Mouse (Mus musculus) kidney, adult 18-20 months (tissue): ENCODE data around the gene Slc35c2.
A peak's percentile ranks its signal among the peaks of the same experiment; 100 is the strongest.

Source experiments
- DNase-seq: peaks from one replicate; pipeline ENCODE4 v3.0.0; 2021

Gene Slc35c2

DNA sequence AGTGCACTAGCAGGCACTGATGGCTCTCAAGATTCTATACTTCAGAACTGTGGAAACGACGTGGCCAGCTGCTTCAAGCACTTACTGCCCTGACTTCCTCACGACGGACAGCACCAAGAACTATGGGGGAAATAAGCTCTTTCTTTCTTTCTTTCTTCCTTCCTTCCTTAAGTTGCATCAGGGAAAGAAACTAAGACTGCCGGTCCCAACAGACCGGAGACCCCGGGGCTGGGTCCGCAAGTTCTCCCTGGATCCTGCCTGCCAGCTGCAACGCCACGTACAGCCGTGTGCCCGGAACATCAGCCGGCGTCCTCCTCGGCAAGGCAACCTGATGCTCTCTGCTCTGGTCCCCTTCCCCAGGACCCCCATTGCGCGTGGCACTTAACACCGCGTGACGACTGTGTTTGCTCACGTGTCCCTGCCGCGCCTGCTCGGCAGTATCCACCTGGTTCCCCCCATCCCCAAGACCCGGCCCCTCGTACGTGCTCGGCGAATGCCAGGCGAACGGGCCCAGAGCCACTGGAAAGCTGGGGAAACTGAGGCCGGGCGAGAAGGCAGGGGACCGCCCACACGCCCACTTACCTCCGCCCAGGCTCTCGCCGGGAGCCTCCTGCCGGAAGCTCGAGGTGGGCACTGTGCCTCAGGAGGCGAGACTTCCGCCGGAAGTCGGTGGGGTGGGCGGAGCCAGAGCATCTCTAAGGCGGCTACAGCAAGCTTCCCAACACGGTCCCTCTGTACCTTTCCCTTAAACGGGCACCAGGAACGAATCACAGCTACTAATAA lies at the start of gene Slc35c2:
Gene Slc35c2 (minus strand): TSS at position 668 of the 783 bp plus-strand sequence.
- peak; percentile 95 for DNase-seq

DNA sequence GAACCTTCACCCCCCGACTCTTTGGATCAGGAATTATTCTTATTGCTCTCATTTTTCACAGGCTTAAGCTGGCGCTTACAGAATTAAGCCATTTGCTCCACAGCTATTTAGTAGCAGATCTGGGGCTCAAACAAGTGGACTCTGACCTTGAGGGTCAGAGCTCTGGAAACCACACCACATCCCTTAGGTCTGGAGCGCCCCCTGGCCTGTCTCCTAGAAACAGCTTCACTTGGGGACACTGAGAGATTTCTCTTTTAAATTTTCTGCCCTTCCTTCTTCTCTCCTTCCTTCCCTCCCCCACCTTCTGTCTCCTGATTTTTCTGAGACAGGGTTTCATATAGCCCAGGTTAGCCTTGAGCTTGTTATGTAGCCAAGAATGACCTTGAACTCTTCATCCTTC lies 49.5 kb upstream of the Slc35c2 start:
- peak; percentile 76 for DNase-seq

DNA sequence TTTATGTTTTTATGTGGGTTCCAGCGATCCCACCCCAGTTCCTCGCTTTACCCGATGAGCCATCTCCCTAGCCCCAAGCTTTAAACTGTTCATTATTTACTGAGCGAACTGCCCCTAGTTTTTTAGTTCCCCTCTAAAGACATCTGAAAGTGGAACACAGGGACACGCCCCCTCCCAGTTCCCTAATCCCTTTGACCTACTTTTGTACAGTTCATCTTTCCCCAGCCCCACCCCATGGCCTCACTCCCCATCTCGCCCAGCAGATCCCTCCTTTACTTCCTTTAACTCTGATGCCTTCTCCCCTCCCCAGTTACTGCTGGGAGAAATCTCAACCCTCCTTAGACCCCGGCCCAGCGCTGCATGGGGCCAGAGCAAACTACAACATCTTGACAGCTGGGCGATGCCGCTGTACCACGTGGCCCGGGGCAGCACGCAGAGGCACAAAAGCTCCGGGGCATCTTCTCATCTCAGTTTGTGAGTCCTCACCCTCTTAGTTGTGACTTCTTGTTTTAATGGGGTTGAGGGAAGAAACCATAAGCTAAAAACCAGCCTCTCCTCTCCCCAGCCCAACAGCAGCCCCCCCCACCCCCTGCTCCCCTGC lies 45.0 kb upstream of the Slc35c2 start:
- no peak for DNase-seq

DNA sequence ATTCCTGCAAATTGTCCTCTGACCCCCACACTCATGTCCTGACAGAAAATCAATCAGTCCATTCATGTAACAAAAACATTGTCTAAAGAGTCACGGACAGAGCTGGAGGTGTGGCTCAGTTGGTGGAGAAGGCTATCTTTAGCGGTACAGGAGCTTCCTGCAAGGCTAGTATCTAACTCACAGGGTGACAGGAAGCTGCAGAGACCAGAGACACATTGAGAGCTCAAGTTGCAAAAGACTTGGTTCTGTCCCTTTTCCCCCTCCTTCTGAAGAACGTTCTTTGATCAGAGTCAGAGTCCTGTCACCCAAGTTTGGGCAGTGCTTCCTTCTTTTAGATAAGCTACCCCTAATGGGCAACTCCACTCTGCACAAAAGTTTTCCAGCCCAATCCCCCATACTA lies 42.0 kb upstream of the Slc35c2 start:
- no peak for DNase-seq

DNA sequence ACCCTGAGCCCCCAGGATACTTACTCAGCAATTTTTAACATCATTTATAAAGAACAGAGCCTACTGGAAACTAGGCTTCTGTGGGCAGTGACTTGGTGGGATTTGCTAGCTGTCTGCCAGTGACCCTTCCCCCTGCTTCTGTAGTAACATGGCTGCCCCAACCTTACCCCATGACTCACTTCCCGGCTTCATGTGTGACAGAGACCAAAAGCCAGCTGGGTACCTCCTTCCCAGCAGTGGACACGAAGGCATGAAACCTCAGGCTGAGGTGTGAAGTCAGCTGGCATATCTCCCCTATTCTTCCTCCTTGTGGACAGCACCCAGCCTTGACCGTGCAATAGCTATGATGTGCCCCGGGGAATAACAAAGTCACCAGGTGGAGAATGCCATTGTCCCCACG lies 41.1 kb upstream of the Slc35c2 start:
- DNase-seq = no peak

DNA sequence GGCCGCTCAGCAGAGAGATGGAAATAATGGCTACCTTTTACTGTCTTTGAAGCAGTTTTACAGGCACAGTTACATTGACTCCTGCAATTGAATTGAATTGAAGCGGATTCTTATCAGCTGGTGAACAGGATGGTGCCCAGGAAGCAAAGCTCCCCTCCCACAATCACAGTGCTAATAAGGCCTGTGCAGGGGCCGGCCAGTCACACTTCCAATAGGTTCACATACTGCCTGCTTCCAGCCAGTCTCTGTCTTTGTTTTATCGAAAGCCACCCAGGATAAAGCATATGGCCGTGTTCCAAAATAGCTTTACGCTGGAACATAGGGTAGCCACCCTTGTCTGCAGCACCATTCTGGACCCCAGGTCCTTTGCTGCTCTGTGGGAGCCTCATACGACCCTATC lies 39.7 kb upstream of the Slc35c2 start:
- DNase-seq = no peak

DNA sequence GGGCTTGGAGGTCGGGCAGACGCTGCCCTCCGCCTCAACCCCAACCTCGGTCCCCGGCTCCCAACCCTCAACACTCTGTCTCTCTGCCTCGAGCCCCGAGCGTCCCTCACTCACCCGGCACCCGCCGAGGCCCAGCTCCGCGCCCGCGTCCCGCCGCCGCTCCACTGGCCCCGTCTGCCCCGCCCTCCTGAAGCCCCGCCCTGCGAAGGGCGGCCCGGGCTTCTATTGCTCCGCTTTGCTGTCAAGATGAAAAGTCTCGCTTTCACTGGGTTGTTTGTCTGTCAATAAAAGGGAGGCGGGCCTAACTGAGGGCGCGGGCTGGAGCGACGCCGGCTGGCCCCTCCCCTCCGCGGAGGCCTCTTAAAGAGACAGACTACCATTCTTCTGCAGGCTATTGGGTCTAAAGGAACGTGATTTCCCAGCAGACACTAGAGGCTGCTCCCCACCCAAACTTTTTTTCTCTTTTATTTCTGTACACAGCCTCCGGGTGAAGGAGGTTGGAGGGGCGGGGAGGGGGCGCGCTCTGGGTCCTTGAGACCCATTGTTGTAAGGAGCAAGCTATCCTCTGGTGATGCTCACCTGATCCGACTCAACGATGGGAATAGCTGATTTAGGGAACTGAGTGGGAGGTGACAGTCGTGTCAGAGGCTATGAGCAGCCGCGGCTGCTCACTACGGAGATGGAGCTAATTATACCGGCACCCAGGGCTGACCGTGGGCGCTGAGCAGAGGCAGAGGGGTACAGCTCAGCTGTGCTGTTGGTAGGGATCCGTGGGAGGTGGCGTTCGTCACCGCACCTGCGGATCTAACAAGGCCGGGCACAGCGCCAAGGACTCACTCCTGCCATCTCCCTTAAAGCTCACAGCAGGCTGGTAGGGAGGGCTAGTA lies 38.9 kb upstream of the Slc35c2 start, which contains the start of gene Elmo2:
Gene Elmo2 (minus strand): TSS at position 176 of the 887 bp plus-strand sequence.
- peak; percentile 99 for DNase-seq

DNA sequence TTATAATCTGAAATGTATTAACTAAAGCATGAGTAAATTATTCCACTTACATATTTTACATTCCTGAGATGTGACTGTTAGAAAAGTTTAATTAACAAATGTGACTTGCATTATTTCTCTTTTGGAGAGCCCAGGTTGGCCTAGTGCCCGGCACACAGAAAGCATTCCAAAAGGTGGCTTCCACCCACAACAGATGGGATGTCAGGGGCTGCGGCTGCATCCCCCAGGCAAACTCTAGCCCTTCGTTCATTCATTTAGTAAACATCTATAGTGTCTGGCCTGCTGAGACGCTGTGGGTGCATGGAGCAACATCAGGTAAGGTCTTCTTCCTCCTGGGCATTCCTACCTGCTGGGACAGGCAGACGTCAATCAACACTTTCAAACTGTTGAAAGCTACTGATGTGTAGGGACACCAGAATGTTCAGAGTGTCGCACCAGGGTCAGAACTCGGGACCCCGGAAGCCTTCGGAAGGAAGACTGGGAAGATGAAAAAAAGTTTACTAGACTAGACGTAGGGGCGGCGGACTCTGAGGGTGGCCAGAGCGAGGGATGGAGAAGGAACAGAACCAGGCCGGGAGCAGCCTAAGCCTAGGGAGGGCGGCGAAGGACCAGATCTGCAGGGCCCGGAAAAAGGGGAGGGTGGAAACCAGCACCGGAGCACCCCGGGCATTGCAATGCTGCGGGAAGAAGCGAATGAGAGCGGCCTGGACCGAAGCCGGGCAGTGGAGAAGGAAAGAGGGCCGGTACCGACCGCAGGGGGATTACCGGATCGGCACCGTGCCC lies 38.0 kb upstream of the Slc35c2 start:
- no peak for DNase-seq

DNA sequence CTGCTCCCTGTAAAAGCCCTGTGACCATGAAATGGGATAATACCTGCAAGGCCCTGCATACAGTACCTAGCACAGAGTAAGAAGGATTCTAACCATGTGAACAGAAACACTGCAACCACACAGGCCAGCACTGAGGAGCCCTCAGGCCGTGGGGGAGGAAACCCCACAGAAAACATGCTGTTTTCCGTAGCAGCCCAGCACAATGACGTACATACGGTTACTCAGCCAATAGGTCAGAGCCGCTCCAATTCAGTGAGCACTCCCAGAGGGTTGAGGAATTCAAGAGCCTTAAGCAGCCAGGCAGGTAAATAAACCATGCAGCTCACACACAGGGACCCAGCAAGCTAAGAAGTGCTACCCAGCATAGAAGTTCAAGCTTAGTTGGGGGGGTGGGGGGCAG lies 36.3 kb upstream of the Slc35c2 start:
- DNase-seq = no peak

DNA sequence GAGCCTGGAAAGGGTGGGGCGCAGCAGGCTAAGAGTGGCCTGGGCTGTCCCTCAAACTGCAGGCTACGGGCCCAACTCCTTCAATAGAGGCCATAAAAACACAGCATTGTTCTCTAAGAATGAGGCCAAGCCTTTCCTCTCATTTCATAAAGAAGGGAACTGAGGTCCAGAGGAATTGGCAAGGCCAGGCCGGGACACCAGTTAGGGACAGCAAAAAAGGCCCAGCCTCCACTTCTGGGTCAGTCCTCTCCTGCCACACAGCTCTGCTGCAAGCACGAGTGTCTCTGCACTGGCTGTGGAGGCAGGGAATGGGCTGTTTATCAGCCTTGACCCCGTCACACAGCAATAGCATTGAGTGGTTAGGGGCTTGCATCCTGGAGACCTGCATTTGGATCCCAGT lies 35.8 kb upstream of the Slc35c2 start:
- no peak for DNase-seq

DNA sequence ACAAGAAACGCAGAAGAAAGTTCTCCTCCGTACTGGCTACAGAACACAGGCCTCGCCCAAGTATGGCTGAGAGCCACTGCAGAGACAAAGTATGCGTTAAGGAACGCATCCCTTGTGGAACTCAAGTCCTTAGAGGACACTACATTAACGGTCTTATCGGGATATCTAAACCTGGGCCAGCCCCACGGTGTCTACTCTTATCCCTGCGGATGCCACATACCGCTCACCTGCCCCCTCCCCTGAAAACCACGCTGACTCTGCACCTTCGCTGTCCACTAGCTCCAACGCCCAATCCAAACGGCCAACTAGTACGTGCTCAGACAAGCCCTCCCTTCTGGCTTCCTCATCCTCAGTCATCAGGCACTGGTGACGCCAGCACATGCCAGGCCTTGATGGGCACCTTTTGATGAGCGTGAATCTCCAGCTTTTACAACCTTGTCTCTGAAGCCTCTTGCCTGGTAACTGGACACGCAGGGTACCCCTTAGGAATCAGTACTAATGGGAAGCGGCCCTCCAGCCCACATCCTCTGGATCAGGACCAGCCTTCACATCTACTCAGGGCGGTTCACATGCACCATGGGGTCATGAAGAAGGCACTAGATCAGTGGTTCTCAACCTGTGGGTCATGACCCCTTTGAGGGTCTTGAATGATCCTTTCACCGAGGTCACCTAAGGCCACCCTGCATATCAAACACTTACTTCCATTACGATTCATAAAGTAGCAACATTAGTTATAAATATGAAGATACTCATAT lies 34.5 kb upstream of the Slc35c2 start:
- DNase-seq = no peak

DNA sequence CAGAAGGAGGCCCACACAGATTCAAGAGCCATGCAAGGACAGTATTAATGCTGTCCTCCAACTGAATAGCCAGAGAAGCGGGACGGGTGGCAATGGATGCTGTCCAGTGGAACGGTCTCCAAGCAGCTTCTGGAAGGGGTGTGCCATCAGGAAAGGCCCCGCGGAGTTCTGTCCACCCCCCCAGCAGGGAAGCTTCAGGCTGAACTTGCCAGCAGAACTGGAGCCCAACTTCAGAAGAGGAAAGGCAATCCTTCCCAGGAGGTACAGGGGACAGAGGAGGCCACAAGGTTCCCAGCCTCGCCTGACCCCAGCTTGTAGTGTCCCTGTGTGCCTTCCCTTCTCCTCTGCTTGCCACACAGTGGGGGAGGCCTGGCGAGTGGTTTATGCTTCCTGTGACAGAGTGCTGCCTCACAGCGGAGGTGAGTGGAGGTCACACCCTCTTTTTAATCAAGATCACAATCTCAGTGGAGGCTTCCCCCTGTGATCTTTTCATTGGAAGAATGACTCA lies 33.8 kb upstream of the Slc35c2 start:
- no peak for DNase-seq

DNA sequence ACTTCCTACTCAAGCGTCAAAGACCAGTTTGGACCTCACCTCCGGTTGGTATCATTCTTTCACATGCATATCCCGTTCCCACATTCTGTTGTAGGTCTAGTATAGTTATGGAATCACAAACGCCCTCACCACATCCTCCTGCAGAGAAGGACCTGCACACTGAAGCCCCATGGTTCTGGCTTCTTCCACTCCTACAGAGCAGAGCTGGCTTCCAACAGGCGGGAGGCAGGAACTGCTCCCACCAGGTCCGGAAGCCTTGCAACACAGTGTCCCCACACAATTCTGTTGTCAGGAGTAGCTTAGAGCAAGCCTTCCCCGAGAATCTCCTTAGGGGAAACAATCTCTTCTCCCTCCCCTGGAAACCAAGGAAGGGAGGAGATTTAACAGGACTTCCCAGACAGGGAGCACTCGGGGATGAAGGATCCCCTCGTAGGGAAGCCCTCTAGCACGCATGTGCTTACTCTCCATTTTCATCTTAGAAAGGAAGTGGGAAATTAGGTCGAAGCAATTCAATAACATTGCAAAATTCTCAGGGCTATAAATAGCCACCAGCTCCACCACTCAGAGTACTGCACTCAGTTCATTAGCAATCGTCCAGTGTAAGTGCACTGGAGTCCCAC lies 33.0 kb upstream of the Slc35c2 start:
- DNase-seq = no peak

DNA sequence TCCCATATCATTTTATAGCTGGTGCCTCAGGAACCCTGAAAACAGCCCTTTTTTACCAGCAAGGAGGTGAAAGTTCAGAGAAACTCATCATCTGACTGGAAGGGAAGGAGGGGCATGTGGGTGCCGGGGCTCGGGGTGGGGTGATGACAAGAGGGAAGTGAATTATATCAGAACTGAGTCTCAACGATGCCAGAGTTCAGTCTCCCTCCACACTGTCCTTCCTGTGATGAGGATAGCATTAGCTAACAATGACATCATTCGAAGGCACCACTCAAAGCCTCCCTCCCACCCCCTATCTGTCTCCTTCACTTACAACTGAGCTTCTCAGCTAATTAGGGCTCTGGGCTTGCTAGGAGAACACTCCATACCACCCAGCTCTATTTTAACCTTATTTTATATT lies 31.8 kb upstream of the Slc35c2 start:
- DNase-seq = no peak

DNA sequence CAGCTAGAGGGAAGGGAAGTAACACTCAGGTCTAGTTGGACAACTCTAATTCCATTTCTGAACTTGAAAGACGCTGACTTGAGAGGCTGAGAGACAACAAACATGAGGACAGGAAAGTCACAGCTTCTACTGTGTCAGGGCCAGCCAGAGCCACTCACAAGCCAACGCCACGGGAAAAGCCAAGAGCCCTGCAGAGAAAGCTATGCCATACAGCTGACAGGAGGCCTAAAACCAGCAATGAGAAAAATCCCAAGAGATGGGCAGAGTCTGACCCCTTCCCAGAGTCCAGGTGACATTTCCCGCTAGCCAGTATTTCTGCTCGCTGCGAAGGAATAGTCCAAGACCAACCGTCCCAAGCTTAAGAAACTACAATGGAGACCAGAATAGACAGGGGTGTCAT lies 31.3 kb upstream of the Slc35c2 start:
- DNase-seq = no peak

DNA sequence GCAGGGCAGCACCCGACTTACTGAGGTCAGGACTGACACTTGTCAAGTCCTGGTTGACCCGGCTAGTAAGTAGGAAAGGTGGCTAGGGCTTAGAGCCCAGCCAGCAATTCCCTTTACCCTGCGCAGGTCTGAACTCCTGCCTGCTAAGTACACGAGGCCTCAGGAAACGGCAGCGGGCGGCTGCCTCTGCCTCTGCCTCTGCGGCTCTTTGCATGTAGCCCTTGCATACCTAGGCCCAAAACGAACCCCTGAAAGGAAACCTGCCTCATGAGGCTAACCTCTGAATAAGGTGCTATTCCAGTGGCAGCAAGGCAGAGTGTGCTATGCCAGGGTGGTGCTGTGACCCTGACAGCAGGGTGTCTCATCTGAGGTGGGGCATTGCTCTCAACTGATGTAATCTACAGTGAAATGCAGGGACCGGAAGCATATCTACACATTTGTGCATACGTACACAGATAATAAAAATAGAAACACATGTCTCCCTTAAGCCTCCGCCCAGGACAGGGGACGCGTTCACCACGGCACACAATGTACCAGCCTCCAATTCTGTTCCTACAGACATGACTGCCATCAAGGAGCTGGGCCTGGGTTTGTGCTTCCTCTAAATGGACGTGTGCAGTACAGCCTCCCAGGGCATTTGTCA lies 30.1 kb upstream of the Slc35c2 start:
- DNase-seq = no peak

DNA sequence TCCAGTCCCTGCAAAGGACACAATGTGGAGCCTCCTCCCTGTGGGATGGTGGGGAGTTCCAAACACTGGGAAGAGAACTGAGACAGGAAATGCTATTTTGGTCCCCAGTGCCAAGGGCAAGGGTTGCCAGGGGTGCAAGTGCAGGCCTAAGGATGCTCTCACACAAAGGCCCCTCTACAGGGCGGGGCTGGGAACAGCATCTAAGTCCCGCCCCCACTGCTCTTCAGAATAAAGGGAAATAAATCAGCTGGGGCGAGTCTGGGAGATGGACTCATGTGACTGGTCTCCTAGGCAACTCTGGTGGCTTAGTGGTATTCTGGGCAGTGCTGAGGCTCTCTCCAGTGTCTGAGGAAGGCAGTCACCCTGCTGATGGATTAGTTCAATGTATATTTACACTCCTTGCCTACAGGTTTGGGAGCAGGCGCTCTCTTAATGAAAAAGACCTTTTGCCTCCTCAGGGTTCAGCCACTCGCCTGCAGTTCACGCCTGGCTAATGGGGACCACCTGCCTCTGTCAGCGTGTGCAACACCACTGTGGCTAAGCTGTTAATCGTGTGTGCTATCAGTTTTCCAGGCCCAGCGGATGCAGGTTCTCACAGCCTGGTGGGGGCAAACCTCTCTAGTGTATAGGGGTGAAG lies 29.3 kb upstream of the Slc35c2 start:
- DNase-seq = peak; percentile 57

DNA sequence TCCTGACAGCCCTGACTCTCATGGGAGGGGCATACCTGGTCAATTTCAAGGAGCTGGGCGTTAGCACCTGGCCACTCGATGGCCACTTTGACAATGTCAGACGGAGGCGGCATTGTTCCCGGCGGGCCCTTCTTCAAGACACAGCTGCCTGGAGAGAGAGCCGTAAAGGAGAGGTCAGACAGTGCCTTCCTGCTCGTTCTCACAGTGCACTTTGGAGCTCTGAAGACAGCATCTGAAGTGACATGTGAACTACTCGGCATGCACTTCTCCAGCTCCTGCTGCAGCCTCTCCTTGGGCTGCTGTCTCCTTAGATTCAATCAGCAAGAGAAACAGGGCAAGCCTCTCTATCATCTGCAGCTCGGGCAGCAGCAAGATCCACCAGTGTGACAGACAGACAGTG lies 28.5 kb upstream of the Slc35c2 start:
- no peak for DNase-seq

DNA sequence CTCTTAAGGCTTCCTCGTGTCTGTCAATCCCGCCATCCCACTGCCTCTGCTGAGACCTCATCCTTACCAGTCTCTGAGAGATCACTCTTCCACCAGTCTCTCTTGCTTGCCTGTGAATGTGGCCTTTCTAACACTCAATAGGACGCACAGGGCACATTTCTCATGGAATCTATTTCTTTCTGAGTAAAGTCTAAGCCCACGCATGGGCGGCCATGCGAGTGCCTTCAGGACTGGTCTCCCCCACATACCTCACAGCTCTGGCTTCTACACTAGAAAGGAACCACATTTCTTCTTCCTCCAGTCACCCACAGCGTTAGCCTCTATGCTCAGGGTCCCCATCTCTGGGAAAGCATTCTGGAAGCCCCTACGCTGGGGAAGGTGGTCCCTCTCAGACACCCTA lies 26.5 kb upstream of the Slc35c2 start:
- DNase-seq = no peak

DNA sequence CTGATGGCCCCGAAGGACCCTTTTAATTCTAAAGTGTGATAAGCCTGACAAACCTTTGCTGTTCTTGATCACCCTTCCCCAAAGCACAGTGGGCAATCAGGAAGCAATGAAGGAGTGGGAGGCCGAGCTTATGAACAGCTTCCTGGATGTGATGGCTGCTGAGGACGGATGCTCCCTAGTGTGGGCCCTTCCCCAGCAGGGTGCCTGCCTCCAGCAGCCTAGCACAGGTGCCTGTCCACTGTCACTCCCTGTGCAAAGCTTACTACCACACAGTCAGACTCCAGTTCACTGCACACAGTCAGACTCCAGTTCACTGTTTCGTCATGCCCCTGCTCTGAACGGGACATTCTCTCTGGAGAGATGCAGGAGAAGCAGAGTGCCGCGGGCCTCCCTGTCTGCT lies 24.7 kb upstream of the Slc35c2 start:
- no peak for DNase-seq
